Mouse (Mus musculus) monocyte, adult 2 months (primary cell): Measurements from ENCODE around the gene B3gntl1.
A peak's percentile ranks its signal among the peaks of the same experiment; 100 is the strongest.
"Not testable (repeated sequence)": the region's sequence is repeated elsewhere in the genome, so short reads cannot be mapped to it uniquely, and the experiment has no call there.

Experiments
- DNase-seq, 2 experiments: peaks; one replicate each; pipeline ENCODE4 v3.0.0; 2022; ENCODE audit warnings: low spot score in 2 of 2, low read depth in 1 of 2

The B3gntl1 gene

GRCm38 (mm10) chr11:121685491-121686001, 12.6 kb upstream of the B3gntl1 start:
- DNase-seq: no peak

GRCm38 (mm10) chr11:121683243-121683642, 10.3 kb upstream of the B3gntl1 start:
- no peak for DNase-seq

GRCm38 (mm10) chr11:121680750-121681149, 7.8 kb upstream of the B3gntl1 start:
- DNase-seq: peak; percentile 43

GRCm38 (mm10) chr11:121679581-121679980, 6.6 kb upstream of the B3gntl1 start:
- DNase-seq: no peak

GRCm38 (mm10) chr11:121676836-121677235, 3.9 kb upstream of the B3gntl1 start:
- DNase-seq: no peak

- no peak for DNase-seq
Measured at GRCm38 (mm10) chr11:121673629-121674028, 676 bp upstream of the B3gntl1 start.

GRCm38 (mm10) chr11:121672312-121672989, 502 bp downstream of the B3gntl1 start:
- DNase-seq: no peak

GRCm38 (mm10) chr11:121670926-121671325, 2.0 kb downstream of the B3gntl1 start:
- no peak for DNase-seq

- DNase-seq: no peak
Measured at GRCm38 (mm10) chr11:121668776-121669175, 4.2 kb downstream of the B3gntl1 start.

- no peak for DNase-seq
Measured at GRCm38 (mm10) chr11:121667541-121667940, 5.4 kb downstream of the B3gntl1 start.

- DNase-seq: no peak
Measured at GRCm38 (mm10) chr11:121661116-121661515, 11.8 kb downstream of the B3gntl1 start.

GRCm38 (mm10) chr11:121660604-121661003, 12.3 kb downstream of the B3gntl1 start:
- not testable (repeated sequence) for DNase-seq

GRCm38 (mm10) chr11:121658151-121658550, 14.8 kb downstream of the B3gntl1 start:
- no peak for DNase-seq

- no peak for DNase-seq
Measured at GRCm38 (mm10) chr11:121655807-121656511, 17.0 kb downstream of the B3gntl1 start.

GRCm38 (mm10) chr11:121655166-121655806, 17.7 kb downstream of the B3gntl1 start:
- DNase-seq: no peak

- DNase-seq: no peak
Measured at GRCm38 (mm10) chr11:121654406-121654945, 18.5 kb downstream of the B3gntl1 start.

GRCm38 (mm10) chr11:121653631-121654030, 19.3 kb downstream of the B3gntl1 start:
- no peak for DNase-seq

- peak in 1 of 2 experiments; percentile 51 for DNase-seq
Measured at GRCm38 (mm10) chr11:121652547-121653305, 20.2 kb downstream of the B3gntl1 start.

GRCm38 (mm10) chr11:121651983-121652382, 21.0 kb downstream of the B3gntl1 start:
- no peak for DNase-seq

GRCm38 (mm10) chr11:121651556-121651955, 21.4 kb downstream of the B3gntl1 start:
- no peak for DNase-seq

GRCm38 (mm10) chr11:121650668-121651067, 22.3 kb downstream of the B3gntl1 start:
- no peak for DNase-seq
